8 mouse cellular contexts compared by ENCODE assay signal in genomic region chr10:127597311-127597901, GRCm38 (mm10). TPM values are rescaled to one million over a fixed set of nuclear protein-coding genes. Genes with fewer than 3 reads are reported as not detected.
DNase-seq lines count a peak whose midpoint lies in the region; ATAC-seq and TF ChIP-seq lines count a peak whose summit lies in the region.

No protein-coding gene starts in this region.

- H3K36me3 ChIP-seq in kidney, embryonic 16.5 days (ENCODE audit: insufficient read depth, low read length), result peaks cover 10% of the 10 kb centered on the region; the same call in 1 of the 2 replicates
- H3K36me3 ChIP-seq in limb, embryonic 13.5 days, result peaks cover 77% of the 10 kb centered on the region
- H3K36me3 ChIP-seq in stomach, embryonic 16.5 days (ENCODE audit: control insufficient read depth, insufficient read depth, low read length), result peaks cover 10% of the 10 kb centered on the region; the same call in 1 of the 2 replicates

- peak overlapping the region; percentile 7; the same call in 1 of the 2 replicates for H3K27ac ChIP-seq in kidney, embryonic 16.5 days (ENCODE audit: low read length)
- peak overlapping the region; percentile 59 for H3K27ac ChIP-seq in brown adipose tissue, adult 24 weeks (replicated peaks; ENCODE audit: low read depth, low read length)
- H3K27ac ChIP-seq in embryonic fibroblast, embryonic 13.5 days (ENCODE audit: insufficient read depth, low read length), result peak overlapping the region; percentile 85
- peak overlapping the region; percentile 81 for H3K27ac ChIP-seq in limb, embryonic 13.5 days
- peak overlapping the region; percentile 28; the same call in 1 of the 2 replicates for H3K27ac ChIP-seq in stomach, embryonic 16.5 days (ENCODE audit: low read length)

- no peak overlapping the region for H3K4me2 ChIP-seq in kidney, embryonic 16.5 days (replicated peaks; ENCODE audit: low read depth, low read length)
- no peak overlapping the region for H3K4me2 ChIP-seq in limb, embryonic 13.5 days (replicated peaks)
- no peak overlapping the region for H3K4me2 ChIP-seq in stomach, embryonic 16.5 days (ENCODE audit: low read depth, low read length)

- no peaks in the 10 kb centered on the region for H3K9me3 ChIP-seq in kidney, embryonic 16.5 days (ENCODE audit: low read length)
- no peaks in the 10 kb centered on the region for H3K9me3 ChIP-seq in limb, embryonic 13.5 days
- no peaks in the 10 kb centered on the region for H3K9me3 ChIP-seq in stomach, embryonic 16.5 days (replicated peaks; ENCODE audit: control insufficient read depth, low read length)

- 58% methylated on average over 5 of the region's 5 CpGs for WGBS in kidney, embryonic 16.5 days
- 72% methylated on average over 5 of the region's 5 CpGs for WGBS in limb, embryonic 13.5 days
- 64% methylated on average over 5 of the region's 5 CpGs for WGBS in stomach, embryonic 16.5 days

- no peak overlapping the region for H3K4me3 ChIP-seq in kidney, embryonic 16.5 days (ENCODE audit: low read length)
- no peak overlapping the region for H3K4me3 ChIP-seq in brown adipose tissue, adult 24 weeks (ENCODE audit: insufficient read depth, low read depth, low read length)
- no peak overlapping the region for H3K4me3 ChIP-seq in embryonic fibroblast, embryonic 13.5 days (ENCODE audit: insufficient read depth, low read length)
- no peak overlapping the region for H3K4me3 ChIP-seq in limb, embryonic 13.5 days
- H3K4me3 ChIP-seq in stomach, embryonic 16.5 days (replicated peaks; ENCODE audit: low read length), result no peak overlapping the region

- H3K9ac ChIP-seq in kidney, embryonic 16.5 days (replicated peaks; ENCODE audit: low read length), result no peak overlapping the region
- H3K9ac ChIP-seq in limb, embryonic 13.5 days, result no peak overlapping the region
- H3K9ac ChIP-seq in stomach, embryonic 16.5 days (ENCODE audit: low read length), result no peak overlapping the region

- DNase-seq in kidney, postnatal 36 days, result no peak
- DNase-seq in right cerebral cortex, postnatal 36 days (ENCODE audit: low spot score in 2 of 2), result no peak
- no peak for DNase-seq in testis, postnatal 14 days (ENCODE audit: low spot score)

- no peak for TF ChIP-seq CTCF in embryonic fibroblast, embryonic 13.5 days (IDR thresholded peaks at IDR 0.05; ENCODE audit: borderline replicate concordance, insufficient read depth, low read length)

- no peaks in the 10 kb centered on the region for H3K27me3 ChIP-seq in kidney, embryonic 16.5 days (ENCODE audit: insufficient read depth, low read length)
- H3K27me3 ChIP-seq in limb, embryonic 13.5 days, result no peaks in the 10 kb centered on the region
- no peaks in the 10 kb centered on the region for H3K27me3 ChIP-seq in stomach, embryonic 16.5 days (ENCODE audit: control insufficient read depth, insufficient read depth, low read length)

- peaks cover 64% of the 10 kb centered on the region for H3K4me1 ChIP-seq in kidney, embryonic 16.5 days (ENCODE audit: insufficient read depth, low read length)
- peaks cover 23% of the 10 kb centered on the region for H3K4me1 ChIP-seq in brown adipose tissue, adult 24 weeks (ENCODE audit: control insufficient read depth, insufficient read depth, insufficient read length, low read length)
- H3K4me1 ChIP-seq in embryonic fibroblast, embryonic 13.5 days (ENCODE audit: control insufficient read depth, insufficient read depth, low read length), result peaks cover 44% of the 10 kb centered on the region
- peaks cover 50% of the 10 kb centered on the region for H3K4me1 ChIP-seq in limb, embryonic 13.5 days
- H3K4me1 ChIP-seq in stomach, embryonic 16.5 days (ENCODE audit: control insufficient read depth, insufficient read depth, low read length), result peaks cover 59% of the 10 kb centered on the region

- no peak for TF ChIP-seq POLR2A in embryonic fibroblast, embryonic 13.5 days (IDR thresholded peaks at IDR 0.05; ENCODE audit: low read depth, low read length)

- ATAC-seq in kidney, embryonic 16.5 days (ENCODE audit: low FRiP score, low TSS enrichment), result no peak
- peak; percentile 12; the same call in 1 of the 2 replicates for ATAC-seq in limb, embryonic 13.5 days (ENCODE audit: low FRiP score, low read depth)
- no peak for ATAC-seq in stomach, embryonic 16.5 days (ENCODE audit: insufficient read depth, low FRiP score)

RNA-seq across cellular contexts. Expression of gene Lrp1, which starts 23.5 kb away (rescaled TPM):
- polyA plus RNA-seq in kidney, embryonic 16.5 days (2015; fragmentation: Nextera tagmentation; extraction: Ambion mirVana), result 70.9 and 71.7 TPM in 2 replicates
- polyA plus RNA-seq in brown adipose tissue, adult 24 weeks (2012; ENCODE audit: insufficient read depth, insufficient read length, missing spikeins), result 43.8 and 47.2 TPM in 2 replicates
- 387 and 453 TPM in 2 replicates for polyA plus RNA-seq in embryonic fibroblast, embryonic 13.5 days (2011; ENCODE audit: insufficient read length, low read depth, missing spikeins)
- 123 and 127 TPM in 2 replicates for polyA plus RNA-seq in limb, embryonic 13.5 days (2015; fragmentation: Nextera tagmentation; extraction: Ambion mirVana)
- 95.6 and 102 TPM in 2 replicates for polyA plus RNA-seq in stomach, embryonic 16.5 days (2015; fragmentation: Nextera tagmentation; extraction: Ambion mirVana)

RNA-seq across cellular contexts. Expression of gene Stat6, which starts 45.4 kb away (rescaled TPM):
- polyA plus RNA-seq in kidney, embryonic 16.5 days (2015; fragmentation: Nextera tagmentation; extraction: Ambion mirVana), result 33.8 and 37.4 TPM in 2 replicates
- polyA plus RNA-seq in brown adipose tissue, adult 24 weeks (2012; ENCODE audit: insufficient read depth, insufficient read length, missing spikeins), result 24.7 and 28.8 TPM in 2 replicates
- 55.1 and 55.8 TPM in 2 replicates for polyA plus RNA-seq in embryonic fibroblast, embryonic 13.5 days (2011; ENCODE audit: insufficient read length, low read depth, missing spikeins)
- 14.3 and 15.0 TPM in 2 replicates for polyA plus RNA-seq in limb, embryonic 13.5 days (2015; fragmentation: Nextera tagmentation; extraction: Ambion mirVana)
- polyA plus RNA-seq in stomach, embryonic 16.5 days (2015; fragmentation: Nextera tagmentation; extraction: Ambion mirVana), result 49.7 and 60.3 TPM in 2 replicates

Comparison
In these comparisons a context has a peak if more than half of its experiments do, and no peak if none do; other contexts are left out.
1. H3K27ac ChIP-seq: peak in every context shown above with its lines; median percentile 85 in embryonic fibroblast, embryonic 13.5 days; 81 in limb, embryonic 13.5 days; 59 in brown adipose tissue, adult 24 weeks; 28 in stomach, embryonic 16.5 days; 7 in kidney, embryonic 16.5 days.